Mouse (Mus musculus) hindbrain, postnatal 0 days (tissue): ENCODE data around the gene Tbx3. TPM values are rescaled to one million over a fixed set of nuclear protein-coding genes. Genes with fewer than 3 reads are reported as not detected.

Experiments
- ATAC-seq: fragments of 200-750 bp; cut with Nextera tagmentation; 2 replicates; pipeline ENCODE4 v1.8.0; 2017; ENCODE audit warnings: mild to moderate bottlenecking, moderate TSS enrichment, moderate library complexity
- DNase-seq: peaks from one replicate; pipeline ENCODE4 v3.0.0-alpha.2; 2015; ENCODE audit warnings: low spot score
- H3K27ac ChIP-seq: fragments of 300-500 bp; sonication (generic); 2 replicates; pipeline ENCODE4 v1.5.1; 2014; ENCODE audit warnings: mild to moderate bottlenecking
- H3K27me3 ChIP-seq: fragments of 300-500 bp; sonication (generic); 2 replicates; pipeline ENCODE4 v1.6.1; 2014; ENCODE audit warnings: low read length, mixed read lengths; ENCODE audit not compliant: insufficient read depth
- H3K36me3 ChIP-seq: fragments of 300-500 bp; sonication (generic); 2 replicates; pipeline ENCODE4 v1.6.1; 2014; ENCODE audit warnings: low read length, mixed read lengths; ENCODE audit not compliant: insufficient read depth
- H3K4me1 ChIP-seq: fragments of 300-500 bp; sonication (generic); 2 replicates; pipeline ENCODE4 v1.6.1; 2014; ENCODE audit warnings: antibody characterized with exemption, low read length, mixed read lengths; ENCODE audit not compliant: insufficient read depth
- H3K4me2 ChIP-seq: fragments of 300-500 bp; sonication (generic); 2 replicates; pipeline ENCODE4 v1.6.1; 2014; ENCODE audit warnings: low read depth, mild to moderate bottlenecking, low read length, moderate library complexity, mixed read lengths
- H3K4me3 ChIP-seq: fragments of 300-500 bp; sonication (generic); 2 replicates; pipeline ENCODE4 v1.5.1; 2014; ENCODE audit warnings: low read length
- H3K9ac ChIP-seq: fragments of 300-500 bp; sonication (generic); replicated peaks from 2 replicates; pipeline ENCODE4 v1.6.1; 2014; ENCODE audit warnings: mild to moderate bottlenecking, low read length, moderate library complexity, mixed read lengths
- H3K9me3 ChIP-seq: fragments of 300-500 bp; sonication (generic); 2 replicates; pipeline ENCODE4 v1.6.1; 2016; ENCODE audit warnings: low read length, mixed read lengths
- CTCF ChIP-seq: IDR thresholded peaks from 2 replicates; pipeline ENCODE4 v1.5.1; 2016; ENCODE audit warnings: antibody characterized with exemption, control low read depth, low read depth
- WGBS: fragments of 180-500 bp; shearing (Covaris S2); extraction: QIAGEN DNeasy Blood & Tissue Kit; methylation state at CpG from one replicate; pipeline ENCODE4 v1.1.7; 2014; 5-methylcytosine and 5-hydroxymethylcytosine counted together
- polyA plus RNA-seq: library from polyadenylated mRNA; unstranded; fragments of >200 nt; fragmentation: Nextera tagmentation; extraction: Ambion mirVana; gene quantifications from 2 replicates; pipeline ENCODE4 v1.2.1, GENCODE M21; 2015
- total RNA-seq: library from RNA; depleted of rRNA; stranded (reverse); fragments of >200 nt; gene quantifications from 2 replicates; pipeline ENCODE4 v1.2.3, GENCODE M21; 2014

Gene Tbx3
- total and polyA plus RNA-seq, 2 experiments from 2014 or later, result 1.3 to 2.9 TPM

- H3K9ac ChIP-seq, result no peak overlapping the region
- H3K9me3 ChIP-seq, result no peaks in the 10 kb centered on the region
- 34% methylated on average over 13 of the region's 13 CpGs for WGBS
- ATAC-seq (no peak), DNase-seq (no peak)
- no peaks in the 10 kb centered on the region for H3K4me1 ChIP-seq
- peaks cover 47% of the 10 kb centered on the region for H3K27me3 ChIP-seq
- no peak for TF ChIP-seq CTCF
- H3K4me3 ChIP-seq, result no peak overlapping the region
- H3K4me2 ChIP-seq, result no peak overlapping the region
- no peak overlapping the region for H3K27ac ChIP-seq
- no peaks in the 10 kb centered on the region for H3K36me3 ChIP-seq
Measured at GRCm38 (mm10) chr5:119651135-119651965, 19.1 kb upstream of the Tbx3 start.

- H3K4me2 ChIP-seq, result no peak overlapping the region
- TF ChIP-seq CTCF, result no peak
- peaks cover 74% of the 10 kb centered on the region for H3K27me3 ChIP-seq
- no peaks in the 10 kb centered on the region for H3K9me3 ChIP-seq
- no peak overlapping the region for H3K27ac ChIP-seq
- no peak for ATAC-seq
- H3K4me1 ChIP-seq, result no peaks in the 10 kb centered on the region
- 11% methylated on average over 7 of the region's 7 CpGs for WGBS
- H3K9ac ChIP-seq, result no peak overlapping the region
- H3K4me3 ChIP-seq, result no peak overlapping the region
- DNase-seq, result no peak
- H3K36me3 ChIP-seq, result no peaks in the 10 kb centered on the region
Measured at GRCm38 (mm10) chr5:119656354-119656753, 14.1 kb upstream of the Tbx3 start.

- Histone ChIP-seq H3K36me3 (no peaks in the 10 kb centered on the region), H3K9me3 (no peaks in the 10 kb centered on the region), H3K27ac (no peak overlapping the region), H3K4me3 (no peak overlapping the region), H3K9ac (no peak overlapping the region), H3K4me2 (no peak overlapping the region), H3K4me1 (no peaks in the 10 kb centered on the region), H3K27me3 (peaks cover 79% of the 10 kb centered on the region)
- no peak for DNase-seq
- WGBS, result 2% methylated on average over 21 of the region's 21 CpGs
- ATAC-seq, result no peak
- no peak for TF ChIP-seq CTCF
Measured at GRCm38 (mm10) chr5:119656856-119657255, 13.6 kb upstream of the Tbx3 start.

GRCm38 (mm10) chr5:119657362-119657761 lies 13.1 kb upstream of the Tbx3 start:
- Histone ChIP-seq H3K4me2 (no peak overlapping the region), H3K4me3 (no peak overlapping the region), H3K27ac (no peak overlapping the region), H3K27me3 (peaks cover 83% of the 10 kb centered on the region), H3K9ac (no peak overlapping the region), H3K9me3 (no peaks in the 10 kb centered on the region), H3K36me3 (no peaks in the 10 kb centered on the region), H3K4me1 (no peaks in the 10 kb centered on the region)
- DNase-seq, result no peak
- 3% methylated on average over 6 of the region's 6 CpGs for WGBS
- no peak for TF ChIP-seq CTCF
- ATAC-seq, result no peak

GRCm38 (mm10) chr5:119657804-119658203 lies 12.7 kb upstream of the Tbx3 start:
- Histone ChIP-seq H3K4me3 (no peak overlapping the region), H3K9me3 (no peaks in the 10 kb centered on the region), H3K4me2 (no peak overlapping the region), H3K36me3 (no peaks in the 10 kb centered on the region), H3K27ac (no peak overlapping the region), H3K9ac (no peak overlapping the region), H3K4me1 (no peaks in the 10 kb centered on the region), H3K27me3 (peaks cover 84% of the 10 kb centered on the region)
- 5% methylated on average over 6 of the region's 6 CpGs for WGBS
- DNase-seq, result no peak
- no peak for TF ChIP-seq CTCF
- no peak for ATAC-seq

GRCm38 (mm10) chr5:119658396-119658795 lies 12.1 kb upstream of the Tbx3 start:
- Histone ChIP-seq H3K9me3 (no peaks in the 10 kb centered on the region), H3K4me3 (no peak overlapping the region), H3K4me2 (no peak overlapping the region), H3K4me1 (no peaks in the 10 kb centered on the region), H3K27ac (no peak overlapping the region), H3K36me3 (no peaks in the 10 kb centered on the region), H3K9ac (no peak overlapping the region), H3K27me3 (peaks cover 90% of the 10 kb centered on the region)
- no peak for DNase-seq
- WGBS, result 2% methylated on average over 5 of the region's 5 CpGs
- TF ChIP-seq CTCF, result no peak
- no peak for ATAC-seq

DNA sequence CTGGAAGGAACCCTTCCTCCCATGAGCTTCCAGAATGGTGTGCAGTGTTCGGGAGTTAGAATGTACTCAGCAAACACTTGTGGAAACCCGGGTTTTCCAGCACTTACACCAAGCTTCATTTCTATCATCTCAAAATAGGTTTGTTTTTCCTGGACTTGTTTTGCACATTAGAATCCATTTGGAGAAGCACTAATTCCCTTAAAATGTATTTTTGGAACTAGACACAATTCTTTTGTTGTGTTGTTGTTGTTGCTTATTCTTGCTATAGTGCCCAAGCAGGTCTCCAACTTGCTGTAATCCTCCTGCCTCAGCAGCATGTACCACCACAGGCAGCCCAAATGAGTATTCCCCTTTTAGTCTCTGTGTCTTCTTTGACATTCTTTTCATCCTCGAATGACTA lies 11.4 kb upstream of the Tbx3 start:
- H3K27me3 ChIP-seq, result peaks cover 90% of the 10 kb centered on the region
- H3K4me3 ChIP-seq, result no peak overlapping the region
- no peak overlapping the region for H3K4me2 ChIP-seq
- H3K36me3 ChIP-seq, result no peaks in the 10 kb centered on the region
- no peak for TF ChIP-seq CTCF
- no peak overlapping the region for H3K27ac ChIP-seq
- H3K9ac ChIP-seq, result no peak overlapping the region
- no peak for DNase-seq
- ATAC-seq, result no peak
- no peaks in the 10 kb centered on the region for H3K9me3 ChIP-seq
- WGBS, result 2% methylated on average over 3 of the region's 3 CpGs
- no peaks in the 10 kb centered on the region for H3K4me1 ChIP-seq
